Mouse (Mus musculus): Measurements from ENCODE around the gene Tapt1. TPM values are rescaled to one million over a fixed set of nuclear protein-coding genes. Genes with fewer than 3 reads are reported as not detected.

Gene Tapt1
- total RNA-seq (2021), result 10 to 100 TPM; 43.2 to 50.9 TPM

- peak; percentile 70 to 78 for DNase-seq (ENCODE audit: extremely low spot score in 1 of 2, low spot score in 1 of 2)
Observed at GRCm38 (mm10) chr5:44226521-44227461, at the start of gene Tapt1. Gene Tapt1, minus strand, starts transcription at chr5:44226626.

DNA sequence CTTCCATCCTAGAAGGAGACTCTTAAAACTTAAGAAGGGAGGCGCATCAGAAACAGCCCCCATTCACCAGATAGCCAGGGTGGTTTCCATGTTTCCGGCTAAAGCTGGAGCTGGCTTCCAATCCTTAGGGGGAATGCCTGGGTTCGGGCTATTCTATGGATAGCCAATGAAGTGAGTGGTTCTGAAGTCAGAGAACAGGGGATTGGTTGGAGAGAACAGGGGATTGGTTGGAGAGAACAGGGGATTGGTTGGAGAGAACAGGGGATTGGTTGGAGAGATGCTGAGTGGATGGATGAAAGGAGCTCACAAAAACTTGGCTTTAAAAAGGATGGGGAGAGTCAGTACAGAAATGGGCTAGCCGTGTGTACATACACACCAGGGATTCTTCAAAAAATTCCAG lies 45.1 kb upstream of the Tapt1 start:
- DNase-seq (ENCODE audit: extremely low spot score in 1 of 2, low spot score in 1 of 2), result no peak

DNA sequence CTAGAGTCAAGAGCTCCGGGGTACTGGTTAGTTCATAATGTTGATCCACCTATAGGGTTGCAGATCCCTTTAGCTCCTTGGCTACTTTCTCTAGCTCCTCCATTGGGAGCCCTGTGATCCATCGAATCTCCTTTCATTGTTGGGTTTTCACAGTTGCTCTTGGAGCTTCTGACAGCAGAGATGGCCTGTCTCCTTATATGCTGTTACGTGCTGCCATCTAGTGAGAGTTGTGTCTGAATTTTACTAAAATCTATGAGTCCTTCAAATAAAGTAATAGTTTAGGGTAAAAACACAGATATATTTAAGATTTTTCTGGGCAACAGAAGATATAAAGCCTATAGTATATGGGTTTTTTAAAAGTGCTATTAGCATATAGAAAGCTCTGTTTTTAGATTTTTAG lies 42.1 kb upstream of the Tapt1 start:
- peak in 1 of 2 experiments; percentile 27 for DNase-seq (ENCODE audit: extremely low spot score in 1 of 2, low spot score in 1 of 2)

GRCm38 (mm10) chr5:44261691-44262090 lies 35.3 kb upstream of the Tapt1 start:
- no peak for DNase-seq (ENCODE audit: extremely low spot score in 1 of 2, low spot score in 1 of 2)

- DNase-seq (ENCODE audit: extremely low spot score in 1 of 2, low spot score in 1 of 2), result no peak
Observed at GRCm38 (mm10) chr5:44261172-44261571, 34.7 kb upstream of the Tapt1 start.

DNA sequence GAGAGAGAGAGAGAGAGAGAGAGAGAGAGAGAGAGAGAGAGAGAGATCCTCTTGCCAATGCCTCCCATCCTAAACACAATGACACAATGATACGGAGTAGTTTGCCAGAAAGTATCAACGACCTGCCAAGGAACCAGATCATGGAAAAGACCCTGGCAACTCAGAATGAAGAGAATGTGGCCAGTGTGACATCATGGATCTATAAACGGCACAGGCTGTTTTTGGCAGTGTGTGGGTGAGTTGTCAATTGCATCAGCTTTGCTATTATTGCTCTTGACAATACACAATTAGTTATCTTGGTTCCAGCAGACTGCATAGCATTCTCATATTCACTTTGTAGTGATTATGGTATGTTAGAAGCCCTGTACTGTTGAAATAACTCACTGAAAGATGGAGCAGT lies 33.3 kb upstream of the Tapt1 start:
- DNase-seq (ENCODE audit: extremely low spot score in 1 of 2, low spot score in 1 of 2), result no peak

GRCm38 (mm10) chr5:44258163-44258562 lies 31.7 kb upstream of the Tapt1 start:
- DNase-seq (ENCODE audit: extremely low spot score in 1 of 2, low spot score in 1 of 2), result no peak

DNA sequence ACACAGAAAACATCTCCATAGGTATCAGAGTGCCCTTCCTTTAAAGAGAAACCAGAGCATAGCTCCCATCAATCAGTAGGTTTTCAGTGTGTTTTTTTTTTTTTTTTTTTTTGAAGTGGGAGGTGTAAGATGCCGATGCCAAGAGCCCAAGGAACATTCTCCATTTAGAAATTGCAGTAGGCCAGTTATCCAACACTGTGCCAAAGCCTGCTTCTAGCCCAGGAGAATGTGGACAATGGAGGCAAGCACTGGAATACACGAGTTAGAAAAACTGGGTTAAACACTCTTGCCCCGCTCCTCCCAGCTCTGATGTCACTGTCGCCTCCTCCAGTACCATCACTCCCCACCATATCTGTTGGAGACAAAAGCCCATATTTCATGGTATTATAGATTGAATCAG lies 31.0 kb upstream of the Tapt1 start:
- no peak for DNase-seq (ENCODE audit: extremely low spot score in 1 of 2, low spot score in 1 of 2)

GRCm38 (mm10) chr5:44256512-44256911 lies 30.1 kb upstream of the Tapt1 start:
- DNase-seq (ENCODE audit: extremely low spot score in 1 of 2, low spot score in 1 of 2), result no peak

GRCm38 (mm10) chr5:44255756-44256398 lies 29.5 kb upstream of the Tapt1 start:
- no peak for DNase-seq (ENCODE audit: extremely low spot score in 1 of 2, low spot score in 1 of 2)

- no peak for DNase-seq (ENCODE audit: extremely low spot score in 1 of 2, low spot score in 1 of 2)
Observed at GRCm38 (mm10) chr5:44253449-44253848, 27.0 kb upstream of the Tapt1 start.

DNA sequence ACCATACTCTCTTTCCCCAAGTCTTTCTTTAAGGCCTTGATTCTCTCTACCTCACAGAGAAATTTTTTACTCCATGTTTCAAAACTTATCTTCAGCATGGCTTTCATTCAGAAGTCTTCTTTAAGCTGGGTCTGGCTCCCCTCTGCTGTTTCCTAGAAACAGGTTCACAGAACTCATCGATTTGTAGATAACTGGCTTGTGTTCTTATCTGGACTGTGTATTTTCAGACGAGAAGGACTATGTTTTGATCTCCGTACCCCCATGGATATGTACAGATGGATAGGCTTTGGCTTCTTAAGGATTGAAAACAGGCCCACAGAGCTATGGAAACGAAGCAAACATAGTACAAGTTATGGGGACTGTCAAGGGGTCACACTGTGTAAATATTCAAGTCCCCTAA lies 26.0 kb upstream of the Tapt1 start:
- DNase-seq (ENCODE audit: extremely low spot score in 1 of 2, low spot score in 1 of 2), result no peak

DNA sequence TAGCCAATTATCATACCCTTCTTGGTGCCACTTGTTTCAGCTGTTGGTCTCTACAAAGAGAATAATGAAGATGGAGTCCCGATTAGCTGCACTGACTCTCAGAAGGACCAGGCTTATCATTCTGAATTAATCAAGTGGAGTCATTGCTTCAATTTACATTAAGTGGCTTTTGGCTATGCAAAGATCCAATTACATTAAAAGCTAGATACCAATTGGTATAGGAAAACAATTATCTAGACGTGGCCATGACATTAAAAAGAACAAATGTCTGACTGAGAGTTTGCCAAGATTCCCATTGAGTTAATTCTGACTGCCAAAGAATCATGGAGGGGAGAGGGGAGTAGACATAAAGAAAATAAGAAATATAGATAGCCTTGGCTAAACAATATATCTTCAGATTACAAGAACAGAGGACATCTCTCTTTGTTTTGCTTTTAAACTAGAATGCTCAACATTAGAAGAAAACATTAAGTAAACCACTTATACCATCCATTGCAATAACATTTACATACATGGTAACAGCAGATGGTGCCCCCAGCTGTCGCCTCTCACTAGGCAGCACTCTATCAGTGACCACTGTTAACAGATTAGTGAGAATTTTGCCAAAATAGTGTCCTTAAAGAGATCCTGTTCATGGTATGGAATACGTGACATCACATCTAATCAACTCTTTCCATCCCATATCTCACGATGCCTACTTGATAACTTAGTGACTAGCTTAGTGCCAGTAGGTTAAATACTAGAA lies 24.0 kb upstream of the Tapt1 start:
- DNase-seq (ENCODE audit: extremely low spot score in 1 of 2, low spot score in 1 of 2), result no peak

- DNase-seq (ENCODE audit: extremely low spot score in 1 of 2, low spot score in 1 of 2), result no peak
Observed at GRCm38 (mm10) chr5:44249363-44249762, 22.9 kb upstream of the Tapt1 start.

DNA sequence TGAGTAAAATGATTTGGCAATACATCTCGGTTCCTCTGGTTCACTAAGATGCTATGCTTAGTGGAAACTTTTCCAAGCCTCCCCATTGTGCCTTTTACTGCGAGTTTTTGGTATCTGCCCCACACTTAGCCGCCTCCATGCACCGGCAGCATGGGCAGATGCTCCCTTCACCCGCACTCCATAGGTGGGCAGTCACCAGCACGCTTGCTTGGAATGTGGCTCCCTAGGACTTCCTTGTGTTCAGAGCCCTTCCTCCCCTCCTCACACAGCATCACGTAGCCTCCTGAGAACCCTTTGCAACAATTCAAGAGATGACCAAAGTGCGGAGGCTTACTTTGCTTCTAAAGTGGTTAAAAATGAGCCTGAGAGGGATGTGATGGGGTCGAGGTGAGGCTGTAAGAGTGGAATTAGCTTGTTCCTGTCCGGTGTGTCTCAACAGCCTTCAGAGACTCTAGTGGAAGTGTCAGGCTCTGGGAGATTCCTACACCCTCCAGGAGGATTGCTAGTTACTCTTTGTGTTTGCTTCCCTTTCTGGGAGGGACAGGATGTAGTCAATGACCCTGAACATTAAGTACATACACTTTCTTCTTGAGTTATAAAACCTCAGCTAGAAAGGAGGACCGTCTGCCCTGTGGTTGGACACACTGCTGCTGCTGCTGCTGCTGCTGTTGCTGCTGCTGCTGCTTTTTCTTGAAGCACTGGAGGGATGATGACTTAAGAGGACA lies 20.2 kb upstream of the Tapt1 start:
- DNase-seq (ENCODE audit: extremely low spot score in 1 of 2, low spot score in 1 of 2), result no peak

GRCm38 (mm10) chr5:44244894-44245423 lies 18.5 kb upstream of the Tapt1 start:
- no peak for DNase-seq (ENCODE audit: extremely low spot score in 1 of 2, low spot score in 1 of 2)

GRCm38 (mm10) chr5:44242828-44243227 lies 16.4 kb upstream of the Tapt1 start:
- DNase-seq (ENCODE audit: extremely low spot score in 1 of 2, low spot score in 1 of 2), result no peak

DNA sequence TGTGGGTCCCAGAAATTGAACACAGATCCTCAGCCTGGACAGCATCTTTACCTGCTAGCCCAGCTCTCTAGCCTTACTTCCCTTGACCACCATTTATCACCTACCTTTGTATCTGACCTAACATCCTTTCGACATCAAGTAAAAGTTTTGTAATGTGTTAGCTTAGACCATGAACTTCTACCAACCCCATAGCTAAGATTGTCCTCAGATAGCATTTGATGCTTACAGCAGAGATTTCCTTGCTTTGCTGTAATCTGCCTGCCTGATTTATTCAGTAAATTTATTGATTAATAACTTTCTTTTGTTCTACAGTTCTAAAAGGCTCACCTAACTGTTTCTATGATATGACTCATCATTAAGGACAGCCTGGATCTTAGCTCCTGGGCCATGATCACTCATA lies 15.3 kb upstream of the Tapt1 start:
- DNase-seq (ENCODE audit: extremely low spot score in 1 of 2, low spot score in 1 of 2), result no peak

- no peak for DNase-seq (ENCODE audit: extremely low spot score in 1 of 2, low spot score in 1 of 2)
Observed at GRCm38 (mm10) chr5:44239187-44240136, 13.0 kb upstream of the Tapt1 start.
